Mouse (Mus musculus): ENCODE measurements around the gene Palb2.

Gene Palb2

DNA sequence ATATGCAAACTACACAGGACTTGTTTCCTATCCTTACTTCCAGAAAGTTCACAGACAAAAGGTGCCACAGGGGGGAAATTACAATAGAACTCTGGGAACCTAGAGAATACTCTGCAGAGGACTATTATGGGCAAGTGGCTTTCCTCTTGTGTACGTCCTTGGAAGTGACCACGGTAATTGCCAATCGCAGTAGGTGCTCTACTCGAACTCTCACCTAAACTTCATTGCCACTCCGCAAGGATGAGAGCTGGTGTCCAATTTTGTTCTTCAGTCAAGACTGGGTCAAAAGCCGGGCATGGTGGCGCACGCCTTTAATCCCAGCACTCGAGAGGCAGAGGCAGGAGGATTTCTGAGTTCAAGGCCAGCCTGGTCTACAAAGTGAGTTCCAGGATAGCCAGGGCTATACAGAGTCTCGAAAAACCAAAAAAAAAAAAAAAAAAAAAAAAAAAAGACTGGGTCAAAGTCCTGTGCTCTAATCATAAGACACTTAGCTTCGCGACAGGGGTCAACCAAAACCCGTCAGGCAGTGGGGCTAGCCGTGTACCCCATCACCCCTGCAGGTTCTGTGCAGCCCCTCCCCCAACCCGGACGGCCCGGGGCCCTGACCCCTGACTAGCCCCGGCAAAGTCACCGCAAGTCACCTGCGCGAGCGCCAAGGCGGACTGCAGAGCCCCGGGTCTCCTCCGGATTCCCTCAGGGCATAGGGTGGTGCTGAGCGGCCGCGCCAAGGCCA is 31.6 kb downstream of the Palb2 start:
- peak; percentile 46 for DNase-seq (ENCODE audit: low read depth, low spot score)

DNA sequence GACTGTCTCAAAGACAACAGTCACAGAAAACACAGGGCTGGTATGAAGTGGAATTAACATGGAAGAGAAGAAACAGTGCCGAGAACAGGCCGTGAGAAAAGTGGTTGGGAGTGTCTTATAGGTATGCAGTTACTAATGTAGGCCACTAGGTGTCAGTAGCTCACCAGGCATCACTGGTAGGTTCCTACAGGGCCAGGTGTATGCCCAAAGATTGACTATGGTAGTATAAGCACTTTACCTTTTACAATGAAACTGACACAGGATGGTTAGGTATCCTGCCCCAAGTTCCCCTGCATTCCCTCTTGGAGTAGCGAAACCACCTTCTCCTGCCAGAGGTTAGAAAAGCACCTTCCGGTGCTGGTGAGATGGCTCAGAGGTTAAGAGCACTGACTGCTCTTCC is 33.6 kb downstream of the Palb2 start:
- peak; percentile 85 for DNase-seq (ENCODE audit: low read depth, low spot score)

DNA sequence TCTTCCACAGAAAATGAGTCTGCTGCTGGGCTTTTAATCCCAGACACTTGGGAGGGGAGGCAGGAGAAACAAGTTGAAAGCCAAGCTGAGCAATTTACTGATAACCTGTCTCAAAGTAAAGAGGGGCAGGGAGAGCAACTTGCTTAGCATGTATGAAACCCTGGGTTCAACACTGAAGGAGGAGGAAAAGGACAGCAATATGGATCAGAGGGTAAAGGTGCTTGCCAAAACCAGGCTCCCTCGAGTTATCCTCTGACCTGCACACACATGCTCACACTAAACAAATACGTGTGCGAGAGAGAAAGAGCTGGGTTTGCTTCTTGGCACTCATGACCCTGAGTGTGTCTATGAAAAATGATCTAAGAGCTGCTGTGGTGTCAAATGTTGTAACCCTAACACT is 34.8 kb downstream of the Palb2 start:
- DNase-seq (ENCODE audit: low read depth, low spot score), result no peak

DNA sequence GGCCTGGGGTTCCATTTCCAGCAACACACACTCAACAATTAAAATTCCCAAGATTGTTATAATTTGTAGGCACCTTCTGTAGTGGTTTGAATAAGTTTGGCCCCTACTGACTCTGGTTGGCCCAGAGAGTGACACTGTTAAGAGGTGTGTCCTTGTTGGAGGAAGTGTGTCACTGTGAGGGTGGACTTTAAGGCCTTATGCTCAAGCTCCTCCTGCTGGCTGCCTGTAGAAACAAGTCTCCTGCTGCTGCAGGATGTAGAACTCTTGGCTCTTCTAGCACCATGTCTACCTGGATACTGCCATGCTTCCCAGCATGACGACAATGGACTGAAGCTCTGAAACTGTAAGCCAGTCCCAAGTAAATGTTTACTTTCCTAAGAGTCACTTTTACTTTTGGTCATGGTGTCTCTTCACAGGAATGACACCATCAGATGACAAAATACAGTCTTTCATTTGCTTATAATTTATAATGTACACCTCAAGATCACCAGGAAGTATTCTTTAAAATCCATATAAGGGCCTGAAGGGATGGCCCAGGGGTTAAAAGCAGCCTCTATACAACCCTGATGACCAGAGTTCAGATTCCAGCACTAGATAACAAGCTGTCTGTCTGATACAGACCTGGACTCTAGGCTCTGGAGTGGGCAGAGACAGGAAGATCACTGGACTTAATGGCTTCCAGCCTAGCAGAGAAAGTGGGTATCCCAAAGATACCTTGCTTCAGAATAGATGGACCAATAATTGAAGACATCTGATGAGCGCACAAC is 38.0 kb downstream of the Palb2 start:
- peak; percentile 35 for DNase-seq (ENCODE audit: low read depth, low spot score)

DNA sequence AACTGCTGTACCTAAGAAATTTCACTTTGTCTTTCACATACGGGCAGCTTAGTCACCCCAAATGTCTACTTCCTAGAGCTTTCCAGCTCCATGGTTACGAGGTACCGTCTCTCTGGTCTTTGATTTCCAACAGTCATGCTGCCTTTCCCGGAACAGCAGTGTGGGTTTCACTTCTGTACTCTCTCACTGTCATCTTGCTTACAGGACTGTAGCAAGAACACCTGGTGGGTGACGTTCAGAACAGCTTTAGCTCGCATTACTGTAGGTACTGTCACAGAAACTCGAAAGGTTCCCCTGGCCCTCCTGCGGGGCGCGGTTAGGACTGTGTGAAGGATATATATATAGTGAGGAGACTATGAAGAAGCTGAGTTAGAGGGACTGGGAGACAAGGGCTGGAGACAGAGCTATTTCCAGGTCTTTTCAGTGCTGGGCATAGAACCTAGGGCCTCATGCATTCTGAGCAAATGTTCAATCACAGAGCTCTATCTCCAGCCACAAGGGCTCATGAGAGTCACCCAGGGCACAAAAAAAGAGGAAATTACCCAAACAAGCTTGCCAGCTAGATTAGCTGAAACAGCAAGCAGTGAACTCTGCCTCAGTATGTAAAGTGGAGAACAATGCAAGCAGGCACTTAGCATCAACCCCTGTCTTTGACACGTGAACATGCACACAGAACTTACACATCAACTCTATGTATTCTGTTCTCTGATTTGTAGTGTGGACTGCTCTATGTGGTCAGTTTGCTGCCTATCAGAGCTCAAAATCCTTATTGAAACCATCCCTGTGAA is 45.4 kb downstream of the Palb2 start:
- DNase-seq (ENCODE audit: low read depth, low spot score), result no peak

DNA sequence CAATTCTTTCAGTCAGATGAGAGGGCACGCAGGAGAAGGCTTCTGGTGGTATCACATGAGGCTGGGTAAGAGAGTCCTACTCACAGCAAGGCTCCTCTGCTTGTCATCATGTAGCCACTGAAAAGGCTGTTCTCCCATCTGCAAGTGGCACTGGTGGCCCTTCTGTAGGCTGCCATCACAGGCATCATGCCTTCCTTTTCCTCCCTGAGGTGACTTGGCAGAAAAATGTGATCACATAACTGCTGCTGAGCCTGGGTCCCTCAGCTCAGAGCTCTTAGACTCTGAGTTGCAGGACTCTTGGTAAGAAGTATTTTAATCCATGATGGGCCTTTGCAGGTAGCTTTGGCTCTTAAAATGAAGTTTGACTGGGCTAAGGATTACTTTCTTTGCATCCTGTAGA is 51.7 kb downstream of the Palb2 start:
- DNase-seq (ENCODE audit: low read depth, low spot score), result no peak

DNA sequence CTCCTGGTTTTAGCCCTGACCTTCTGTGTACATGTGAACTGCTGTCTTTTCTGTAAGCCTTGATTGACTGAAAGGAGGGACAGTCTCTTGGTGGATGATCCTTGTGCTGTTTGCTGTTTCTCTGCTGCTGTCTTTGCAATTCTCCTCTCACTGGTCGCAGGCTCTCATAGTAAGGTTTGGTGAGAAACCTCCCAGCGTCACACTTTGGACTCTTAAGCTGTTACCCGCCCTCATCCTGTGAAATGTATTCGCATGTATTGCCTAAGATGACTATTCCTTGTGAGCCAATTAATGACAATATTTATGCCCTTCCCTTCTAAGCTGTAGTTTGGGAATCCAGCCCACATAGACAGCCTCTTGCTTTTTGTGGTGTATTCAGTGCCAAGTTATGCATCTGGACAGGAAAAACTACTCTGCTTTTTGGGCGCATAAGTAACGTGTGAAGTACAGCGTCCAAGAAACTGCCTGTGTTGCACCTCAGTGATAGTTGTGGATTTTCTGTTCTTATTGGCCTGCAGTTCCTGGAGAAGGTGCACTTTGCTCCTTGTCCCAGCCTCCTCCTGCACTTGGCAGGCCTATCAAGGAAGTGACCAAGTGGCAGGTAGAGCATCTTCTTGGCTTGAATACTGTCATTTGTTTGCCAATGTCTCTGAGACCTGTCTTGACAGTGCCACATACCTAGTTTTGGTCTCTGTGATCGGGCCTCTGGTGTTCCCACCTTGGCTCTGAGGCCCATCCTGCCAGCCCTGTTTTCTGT is 52.8 kb downstream of the Palb2 start:
- DNase-seq (ENCODE audit: low read depth, low spot score), result no peak

DNA sequence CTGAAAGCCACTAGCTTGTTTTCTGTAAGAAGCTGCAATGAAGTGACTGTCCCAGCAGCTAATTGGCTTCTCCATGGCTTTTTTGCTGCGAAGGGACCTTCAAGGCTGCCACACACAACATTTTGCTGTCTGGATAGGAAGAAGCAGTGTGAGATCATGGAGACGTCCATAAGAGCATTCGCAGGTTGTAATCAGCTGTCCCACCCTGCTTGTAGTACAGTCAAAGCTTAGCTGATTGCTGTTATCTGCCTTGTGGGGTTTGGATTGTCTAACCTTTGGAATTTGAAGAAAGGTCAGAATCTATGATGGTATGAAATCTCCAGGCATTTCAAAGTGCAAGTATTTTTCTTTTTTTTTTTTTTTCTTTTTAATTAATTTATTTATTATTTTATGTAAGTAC is 58.4 kb downstream of the Palb2 start:
- no peak for DNase-seq (ENCODE audit: low read depth, low spot score)

DNA sequence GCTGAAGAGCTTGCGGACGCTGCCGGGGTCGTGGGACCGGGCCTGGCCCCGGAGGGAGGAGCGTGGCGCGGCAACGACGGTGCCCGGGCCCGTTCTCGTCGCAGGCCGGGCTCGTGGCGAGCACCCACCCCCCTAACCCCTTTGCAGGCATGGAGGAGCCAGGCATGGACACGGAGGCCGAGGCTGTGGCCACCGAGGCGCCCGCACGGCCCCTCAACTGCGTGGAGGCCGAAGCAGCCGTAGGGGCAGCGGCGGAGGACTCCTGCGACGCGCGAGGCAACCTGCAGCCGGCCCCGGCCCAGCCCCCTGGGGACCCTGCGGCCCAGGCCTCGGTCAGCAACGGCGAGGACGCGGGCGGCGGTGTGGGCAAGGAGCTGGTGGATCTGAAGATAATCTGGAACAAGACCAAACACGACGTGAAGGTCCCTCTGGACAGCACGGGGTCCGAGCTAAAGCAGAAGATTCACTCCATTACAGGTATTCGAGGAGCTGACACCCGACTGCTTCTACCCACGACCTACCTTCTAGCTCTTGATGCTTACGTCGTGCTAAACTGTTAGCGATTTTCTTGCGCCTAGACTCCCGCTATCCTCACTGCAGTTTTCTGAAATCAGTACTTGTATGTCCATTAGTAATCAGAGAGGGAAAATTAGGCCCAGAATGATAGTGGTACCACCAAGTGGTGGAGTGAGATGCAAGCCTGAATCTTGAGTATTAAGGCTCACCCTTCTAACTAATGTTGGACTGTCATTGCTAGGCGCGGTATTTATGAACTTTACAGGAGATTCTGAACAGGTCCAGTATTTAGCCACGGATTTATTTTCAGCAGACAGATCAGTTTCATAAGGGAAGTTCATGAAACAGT is 65.0 kb downstream of the Palb2 start:
- peak; percentile 30 for DNase-seq (ENCODE audit: low read depth, low spot score)

DNA sequence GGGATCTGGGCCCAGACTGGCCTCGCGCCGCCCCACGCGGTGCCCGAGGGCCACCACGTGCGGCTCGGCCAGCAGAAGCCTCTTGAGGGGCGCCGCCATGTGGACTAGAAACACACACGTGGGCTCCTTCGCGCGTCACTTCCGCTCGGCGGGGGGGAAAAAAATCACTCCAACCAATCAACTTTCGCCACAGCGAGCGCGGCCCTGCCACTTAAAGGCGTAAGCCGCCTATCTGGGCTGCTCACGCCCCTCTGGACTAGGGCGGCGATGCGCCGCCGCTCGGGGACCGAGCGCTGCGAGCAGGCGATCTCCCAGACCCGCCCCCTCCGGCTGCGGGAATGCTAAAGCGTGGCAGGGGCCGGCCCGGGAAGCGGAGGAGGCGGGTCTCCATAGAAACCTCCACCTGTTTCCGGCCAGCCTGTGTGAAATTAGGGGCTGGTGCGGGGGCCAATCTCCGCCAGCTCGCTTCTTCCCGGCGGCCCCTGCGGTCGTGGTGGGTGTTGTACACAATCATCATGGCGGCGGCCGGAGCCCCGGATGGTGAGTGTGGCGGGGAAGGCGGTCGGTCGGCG is 65.8 kb downstream of the Palb2 start, which contains the start of the genes Ubfd1 and Ears2:
Ubfd1 (plus strand) TSS at position 231 of the 572 bp plus-strand sequence.
Ears2 (minus strand) TSS at position 319 of the 572 bp plus-strand sequence.
- peak; percentile 94 for DNase-seq (ENCODE audit: low read depth, low spot score)

DNA sequence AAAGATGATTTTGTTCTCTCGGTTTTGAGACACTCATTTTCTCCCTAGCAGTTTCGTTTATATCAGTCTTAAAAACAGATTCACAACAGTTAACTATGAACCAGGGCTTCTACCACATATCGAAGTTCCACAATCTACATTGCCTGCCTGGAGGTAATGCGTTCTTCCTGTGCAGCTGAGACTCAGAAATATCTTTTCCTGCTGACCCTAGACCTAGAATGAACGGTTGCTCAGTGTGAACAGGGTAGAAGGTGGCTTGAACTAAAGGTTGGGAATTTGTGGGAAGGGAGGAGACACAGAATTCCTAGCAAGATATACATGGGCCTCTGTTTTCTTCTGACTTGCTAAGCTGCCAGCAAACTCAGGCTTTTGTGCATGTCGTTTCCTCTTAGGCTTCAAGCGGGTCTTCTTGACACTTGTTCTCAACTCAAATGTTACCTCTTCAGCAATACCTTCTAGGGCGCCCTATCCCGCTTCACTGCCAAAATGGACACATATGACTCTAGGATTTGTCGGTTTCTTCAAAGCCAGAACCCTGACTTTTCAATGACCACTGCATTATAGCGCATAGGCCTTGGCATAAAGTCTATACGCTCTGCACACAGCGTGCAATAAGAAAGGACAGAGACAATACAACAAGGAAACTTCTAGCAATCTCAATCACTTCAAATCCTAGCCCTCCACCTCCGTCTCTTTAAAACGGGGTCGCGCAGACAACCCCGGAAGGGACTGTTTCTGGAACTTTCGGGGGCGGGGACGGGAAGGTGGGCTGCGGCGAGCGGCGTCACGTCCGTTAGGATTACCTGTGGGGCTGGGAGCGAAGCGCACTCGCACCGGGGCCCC is 66.5 kb downstream of the Palb2 start:
- DNase-seq (ENCODE audit: low read depth, low spot score), result no peak

DNA sequence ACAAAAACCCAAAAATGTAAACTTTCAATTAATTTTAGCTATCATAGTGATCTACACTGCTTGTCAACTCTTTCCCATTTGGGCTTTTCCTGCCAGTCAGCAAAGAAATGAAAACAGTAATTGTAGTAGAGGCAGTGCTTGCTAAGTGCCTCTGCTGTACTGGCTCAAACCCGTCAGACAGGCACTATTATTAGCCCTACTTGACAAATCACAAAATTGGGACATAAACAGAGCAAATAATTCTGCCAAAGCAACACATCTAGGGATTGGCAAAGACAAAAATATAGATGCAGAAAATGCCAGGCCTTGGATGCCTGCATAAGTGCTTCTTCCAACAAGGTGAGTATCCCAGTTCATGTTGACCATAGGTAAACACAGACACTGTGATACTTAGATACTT is 67.1 kb downstream of the Palb2 start:
- DNase-seq (ENCODE audit: low read depth, low spot score), result no peak
